Mouse (Mus musculus): ENCODE measurements at regions not wholly inside any gene's neighbourhood (a gene's known extent, or its start where the extent isn't known, plus 50 kb on each side); places are given as distances from the start of the nearest gene placed in this dataset.
"Not testable (repeated sequence)": the region's sequence is repeated elsewhere in the genome, so short reads cannot be mapped to it uniquely, and the experiment has no call there.

GRCm38 (mm10) chr13:82562576-82562975 lies 779.7 kb downstream of the Cetn3 start:
- no peak overlapping the region for H3K27ac ChIP-seq (ENCODE audit: low read depth, low read length)
- no peaks in the 10 kb centered on the region for H3K9me3 ChIP-seq (ENCODE audit: control insufficient read depth, low read length)
- DNase-seq (ENCODE audit: low spot score) (no peak), ATAC-seq (ENCODE audit: low FRiP score) (no peak)
- H3K9ac ChIP-seq (ENCODE audit: low read depth, low read length), result no peak overlapping the region
- 88% methylated on average over 4 of the region's 4 CpGs for WGBS
- no peak overlapping the region for H3K4me2 ChIP-seq (replicated peaks; ENCODE audit: low read depth, low read length)
- H3K4me3 ChIP-seq (ENCODE audit: low read depth, low read length), result no peak overlapping the region
- H3K4me1 ChIP-seq (replicated peaks; ENCODE audit: control insufficient read depth, insufficient read depth, low read length), result no peaks in the 10 kb centered on the region
- H3K27me3 ChIP-seq (ENCODE audit: control insufficient read depth, insufficient read depth, low read length), result no peaks in the 10 kb centered on the region
- no peaks in the 10 kb centered on the region for H3K36me3 ChIP-seq (ENCODE audit: control insufficient read depth, insufficient read depth, low read length)

GRCm38 (mm10) chr13:82570925-82571324 lies 788.0 kb downstream of the Cetn3 start:
- WGBS, result 92% methylated on average over 1 of the region's 1 CpGs
- ATAC-seq (ENCODE audit: low FRiP score), result no peak
- Histone ChIP-seq H3K27ac (ENCODE audit: low read depth, low read length) (no peak overlapping the region), H3K4me1 (replicated peaks; ENCODE audit: control insufficient read depth, insufficient read depth, low read length) (no peaks in the 10 kb centered on the region), H3K36me3 (ENCODE audit: control insufficient read depth, insufficient read depth, low read length) (no peaks in the 10 kb centered on the region), H3K27me3 (ENCODE audit: control insufficient read depth, insufficient read depth, low read length) (no peaks in the 10 kb centered on the region), H3K4me2 (replicated peaks; ENCODE audit: low read depth, low read length) (no peak overlapping the region), H3K4me3 (ENCODE audit: low read depth, low read length) (no peak overlapping the region), H3K9ac (ENCODE audit: low read depth, low read length) (no peak overlapping the region), H3K9me3 (ENCODE audit: control insufficient read depth, low read length) (no peaks in the 10 kb centered on the region)
- DNase-seq (ENCODE audit: low spot score), result no peak

GRCm38 (mm10) chr13:82577937-82578336 lies 795.1 kb downstream of the Cetn3 start:
- H3K27me3 ChIP-seq (ENCODE audit: control insufficient read depth, insufficient read depth, low read length), result no peaks in the 10 kb centered on the region
- no peak overlapping the region for H3K27ac ChIP-seq (ENCODE audit: low read depth, low read length)
- WGBS, result 92% methylated on average over 4 of the region's 4 CpGs
- no peak overlapping the region for H3K4me2 ChIP-seq (replicated peaks; ENCODE audit: low read depth, low read length)
- no peaks in the 10 kb centered on the region for H3K4me1 ChIP-seq (replicated peaks; ENCODE audit: control insufficient read depth, insufficient read depth, low read length)
- no peak overlapping the region for H3K4me3 ChIP-seq (ENCODE audit: low read depth, low read length)
- no peaks in the 10 kb centered on the region for H3K9me3 ChIP-seq (ENCODE audit: control insufficient read depth, low read length)
- no peak overlapping the region for H3K9ac ChIP-seq (ENCODE audit: low read depth, low read length)
- ATAC-seq (ENCODE audit: low FRiP score) (no peak), DNase-seq (ENCODE audit: low spot score) (no peak)
- no peaks in the 10 kb centered on the region for H3K36me3 ChIP-seq (ENCODE audit: control insufficient read depth, insufficient read depth, low read length)

- H3K9ac ChIP-seq (ENCODE audit: low read depth, low read length), result no peak overlapping the region
- no peaks in the 10 kb centered on the region for H3K27me3 ChIP-seq (ENCODE audit: control insufficient read depth, insufficient read depth, low read length)
- no peak overlapping the region for H3K4me3 ChIP-seq (ENCODE audit: low read depth, low read length)
- DNase-seq (ENCODE audit: low spot score), result no peak
- H3K4me1 ChIP-seq (replicated peaks; ENCODE audit: control insufficient read depth, insufficient read depth, low read length), result no peaks in the 10 kb centered on the region
- no peaks in the 10 kb centered on the region for H3K36me3 ChIP-seq (ENCODE audit: control insufficient read depth, insufficient read depth, low read length)
- no peak overlapping the region for H3K4me2 ChIP-seq (replicated peaks; ENCODE audit: low read depth, low read length)
- no peaks in the 10 kb centered on the region for H3K9me3 ChIP-seq (ENCODE audit: control insufficient read depth, low read length)
- no peak overlapping the region for H3K27ac ChIP-seq (ENCODE audit: low read depth, low read length)
- no peak for ATAC-seq (ENCODE audit: low FRiP score)
- 72% methylated on average over 1 of the region's 1 CpGs for WGBS
These were observed 803.5 kb downstream of the Cetn3 start for GRCm38 (mm10) chr13:82586335-82586734.

- no peak overlapping the region for H3K9ac ChIP-seq (ENCODE audit: low read depth, low read length)
- no peaks in the 10 kb centered on the region for H3K36me3 ChIP-seq (ENCODE audit: control insufficient read depth, insufficient read depth, low read length)
- no peak overlapping the region for H3K4me3 ChIP-seq (ENCODE audit: low read depth, low read length)
- H3K27me3 ChIP-seq (ENCODE audit: control insufficient read depth, insufficient read depth, low read length), result no peaks in the 10 kb centered on the region
- H3K27ac ChIP-seq (ENCODE audit: low read depth, low read length), result no peak overlapping the region
- no peak for ATAC-seq (ENCODE audit: low FRiP score)
- no peaks in the 10 kb centered on the region for H3K9me3 ChIP-seq (ENCODE audit: control insufficient read depth, low read length)
- 89% methylated on average over 8 of the region's 8 CpGs for WGBS
- no peak for DNase-seq (ENCODE audit: low spot score)
- no peak overlapping the region for H3K4me2 ChIP-seq (replicated peaks; ENCODE audit: low read depth, low read length)
- H3K4me1 ChIP-seq (replicated peaks; ENCODE audit: control insufficient read depth, insufficient read depth, low read length), result no peaks in the 10 kb centered on the region
These were observed 811.0 kb downstream of the Cetn3 start for GRCm38 (mm10) chr13:82593831-82594230.

- no peaks in the 10 kb centered on the region for H3K27me3 ChIP-seq (ENCODE audit: control insufficient read depth, insufficient read depth, low read length)
- H3K4me3 ChIP-seq (ENCODE audit: low read depth, low read length), result no peak overlapping the region
- no peak for DNase-seq (ENCODE audit: low spot score)
- H3K4me2 ChIP-seq (replicated peaks; ENCODE audit: low read depth, low read length), result no peak overlapping the region
- no peaks in the 10 kb centered on the region for H3K4me1 ChIP-seq (replicated peaks; ENCODE audit: control insufficient read depth, insufficient read depth, low read length)
- no peak overlapping the region for H3K9ac ChIP-seq (ENCODE audit: low read depth, low read length)
- H3K36me3 ChIP-seq (ENCODE audit: control insufficient read depth, insufficient read depth, low read length), result no peaks in the 10 kb centered on the region
- no peaks in the 10 kb centered on the region for H3K9me3 ChIP-seq (ENCODE audit: control insufficient read depth, low read length)
- H3K27ac ChIP-seq (ENCODE audit: low read depth, low read length), result no peak overlapping the region
- no peak for ATAC-seq (ENCODE audit: low FRiP score)
These were observed 812.7 kb downstream of the Cetn3 start for GRCm38 (mm10) chr13:82595566-82595965.

- H3K9me3 ChIP-seq (ENCODE audit: control insufficient read depth, low read length); H3K27ac ChIP-seq (ENCODE audit: low read depth, low read length); ATAC-seq (ENCODE audit: low FRiP score); H3K9ac ChIP-seq (ENCODE audit: low read depth, low read length); H3K4me1 ChIP-seq (replicated peaks; ENCODE audit: control insufficient read depth, insufficient read depth, low read length); H3K4me2 ChIP-seq (replicated peaks; ENCODE audit: low read depth, low read length); H3K36me3 ChIP-seq (ENCODE audit: control insufficient read depth, insufficient read depth, low read length); H3K27me3 ChIP-seq (ENCODE audit: control insufficient read depth, insufficient read depth, low read length); DNase-seq (ENCODE audit: low spot score); H3K4me3 ChIP-seq (ENCODE audit: low read depth, low read length): not testable (repeated sequence)
- WGBS, result 63% methylated on average over 3 of the region's 3 CpGs
These were observed 823.0 kb downstream of the Cetn3 start for GRCm38 (mm10) chr13:82605868-82606267.

- WGBS, result 85% methylated on average over 4 of the region's 4 CpGs
- H3K4me1 ChIP-seq (replicated peaks; ENCODE audit: control insufficient read depth, insufficient read depth, low read length), result no peaks in the 10 kb centered on the region
- no peaks in the 10 kb centered on the region for H3K36me3 ChIP-seq (ENCODE audit: control insufficient read depth, insufficient read depth, low read length)
- H3K27me3 ChIP-seq (ENCODE audit: control insufficient read depth, insufficient read depth, low read length), result no peaks in the 10 kb centered on the region
- no peak for ATAC-seq (ENCODE audit: low FRiP score)
- H3K27ac ChIP-seq (ENCODE audit: low read depth, low read length), result no peak overlapping the region
- H3K4me2 ChIP-seq (replicated peaks; ENCODE audit: low read depth, low read length), result no peak overlapping the region
- no peak for DNase-seq (ENCODE audit: low spot score)
- H3K9me3 ChIP-seq (ENCODE audit: control insufficient read depth, low read length), result no peaks in the 10 kb centered on the region
- no peak overlapping the region for H3K4me3 ChIP-seq (ENCODE audit: low read depth, low read length)
- H3K9ac ChIP-seq (ENCODE audit: low read depth, low read length), result no peak overlapping the region
These were observed 836.3 kb downstream of the Cetn3 start for GRCm38 (mm10) chr13:82619005-82619653.

- no peak for DNase-seq (ENCODE audit: low spot score)
- H3K4me3 ChIP-seq (ENCODE audit: low read depth, low read length), result no peak overlapping the region
- no peak overlapping the region for H3K4me2 ChIP-seq (replicated peaks; ENCODE audit: low read depth, low read length)
- H3K4me1 ChIP-seq (replicated peaks; ENCODE audit: control insufficient read depth, insufficient read depth, low read length), result no peaks in the 10 kb centered on the region
- 87% methylated on average over 3 of the region's 3 CpGs for WGBS
- no peak overlapping the region for H3K27ac ChIP-seq (ENCODE audit: low read depth, low read length)
- ATAC-seq (ENCODE audit: low FRiP score), result no peak
- no peaks in the 10 kb centered on the region for H3K27me3 ChIP-seq (ENCODE audit: control insufficient read depth, insufficient read depth, low read length)
- no peak overlapping the region for H3K9ac ChIP-seq (ENCODE audit: low read depth, low read length)
- H3K9me3 ChIP-seq (ENCODE audit: control insufficient read depth, low read length), result no peaks in the 10 kb centered on the region
- no peaks in the 10 kb centered on the region for H3K36me3 ChIP-seq (ENCODE audit: control insufficient read depth, insufficient read depth, low read length)
These were observed 837.2 kb downstream of the Cetn3 start for GRCm38 (mm10) chr13:82620036-82620435.

All from hindbrain, embryonic 11.5 days (tissue).